Mouse (Mus musculus) lung, adult 2 months (tissue): ENCODE results near the gene Rpn1.

ENCODE experiments used
- CTCF ChIP-seq: fragments of 200-500 bp; IDR thresholded peaks from 2 replicates; pipeline ENCODE4 v1.5.1; 2011; ENCODE audit warnings: mild to moderate bottlenecking, low read length, control low read depth; ENCODE audit not compliant: insufficient read depth
- POLR2A ChIP-seq: fragments of 200-500 bp; IDR thresholded peaks from 2 replicates; pipeline ENCODE4 v1.6.1; 2011; ENCODE audit warnings: low read depth, mild to moderate bottlenecking, control low read depth, low read length, borderline replicate concordance; ENCODE audit errors: extremely low read depth

DNA sequence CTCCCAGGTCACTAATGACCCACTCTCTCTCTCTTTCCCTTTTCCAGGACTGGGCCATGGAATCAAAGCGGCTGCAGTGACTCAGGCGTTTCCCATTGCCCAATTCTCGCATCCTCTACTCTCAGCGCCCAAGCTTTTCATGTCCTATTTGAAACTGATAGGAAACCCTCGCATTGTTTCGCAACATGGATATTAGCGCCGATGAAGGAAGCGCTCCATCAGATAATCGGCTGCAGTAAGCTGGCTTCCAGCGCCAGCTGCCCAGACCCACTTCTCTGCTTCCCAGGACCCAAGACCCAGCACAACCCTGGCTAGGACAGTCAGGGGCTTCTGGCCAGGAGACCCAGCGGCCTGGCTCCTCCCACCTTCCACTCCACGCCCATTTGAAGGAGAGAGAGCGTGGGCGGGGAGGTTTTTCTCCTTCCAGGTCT lies 51.9 kb downstream of the Rpn1 start:
- TF ChIP-seq CTCF (no peak), POLR2A (no peak)
